Mouse (Mus musculus) limb, embryonic 14.5 days (tissue): ENCODE results near the gene Sectm1a. TPM values are rescaled to one million over a fixed set of nuclear protein-coding genes. Genes with fewer than 3 reads are reported as not detected.
"Not testable (repeated sequence)": the region's sequence is repeated elsewhere in the genome, so short reads cannot be mapped to it uniquely, and the experiment has no call there.

ENCODE experiments used
- ATAC-seq: fragments of 200-750 bp; cut with Nextera tagmentation; 2 replicates; pipeline ENCODE4 v1.8.0; 2017; ENCODE audit warnings: low read depth, moderate number of reproducible peaks, moderate TSS enrichment; ENCODE audit not compliant: low FRiP score
- DNase-seq: peaks from one replicate; pipeline ENCODE4 v3.0.0-alpha.2; 2015; ENCODE audit warnings: low spot score
- H3K27ac ChIP-seq: fragments of 300-500 bp; sonication (generic); replicated peaks from 2 replicates; pipeline ENCODE4 v1.5.1; 2014; ENCODE audit warnings: low read depth, mild to moderate bottlenecking, low read length, moderate library complexity, mixed read lengths
- H3K27me3 ChIP-seq: fragments of 300-500 bp; sonication (generic); 2 replicates; pipeline ENCODE4 v1.6.1; 2014; ENCODE audit warnings: low read length, mixed read lengths; ENCODE audit not compliant: control insufficient read depth, insufficient read depth
- H3K36me3 ChIP-seq: fragments of 300-500 bp; sonication (generic); 2 replicates; pipeline ENCODE4 v1.6.1; 2014; ENCODE audit warnings: mild to moderate bottlenecking, low read length, moderate library complexity, mixed read lengths; ENCODE audit not compliant: control insufficient read depth, insufficient read depth
- H3K4me1 ChIP-seq: fragments of 300-500 bp; sonication (generic); 2 replicates; pipeline ENCODE4 v1.6.1; 2014; ENCODE audit warnings: antibody characterized with exemption, low read length, mixed read lengths; ENCODE audit not compliant: control insufficient read depth, insufficient read depth
- H3K4me2 ChIP-seq: fragments of 300-500 bp; sonication (generic); replicated peaks from 2 replicates; pipeline ENCODE4 v1.6.1; 2014; ENCODE audit warnings: low read depth, mild to moderate bottlenecking, low read length, moderate library complexity; ENCODE audit not compliant: severe bottlenecking
- H3K4me3 ChIP-seq: fragments of 300-500 bp; sonication (generic); replicated peaks from 2 replicates; pipeline ENCODE4 v1.5.1; 2014; ENCODE audit warnings: low read length
- H3K9ac ChIP-seq: fragments of 300-500 bp; sonication (generic); 2 replicates; pipeline ENCODE4 v1.6.1; 2014; ENCODE audit warnings: mild to moderate bottlenecking, low read depth, low read length, moderate library complexity; ENCODE audit not compliant: severe bottlenecking
- H3K9me3 ChIP-seq: fragments of 300-500 bp; sonication (generic); 2 replicates; pipeline ENCODE4 v1.6.1; 2016; ENCODE audit warnings: low read length; ENCODE audit not compliant: control insufficient read depth
- POLR2A ChIP-seq: fragments of 200-500 bp; IDR thresholded peaks from 2 replicates; pipeline ENCODE4 v1.8.0; 2012; ENCODE audit warnings: inconsistent platforms, mild to moderate bottlenecking, moderate library complexity, borderline replicate concordance; ENCODE audit not compliant: insufficient read depth, insufficient read length; ENCODE audit errors: extremely low read depth
- WGBS: fragments of 180-500 bp; shearing (Covaris S2); extraction: QIAGEN DNeasy Blood & Tissue Kit; methylation state at CpG from one replicate; pipeline ENCODE4 v1.1.7; 2014; 5-methylcytosine and 5-hydroxymethylcytosine counted together
- polyA plus RNA-seq, 2 experiments: library from polyadenylated mRNA; depleted of rRNA in 1 of 2; stranded (reverse) in 1 of 2; unstranded in 1 of 2; fragments of >200 nt; fragmentation: Nextera tagmentation in 1 of 2; extraction: Ambion mirVana in 1 of 2; gene quantifications; 2 replicates each; pipeline versions ENCODE4 v1.2.1 to v1.2.3; 2012 to 2014

Sectm1a gene
- polyA plus RNA-seq, 2 experiments, result 1.2 to 1.3 TPM

- no peaks in the 10 kb centered on the region for H3K9me3 ChIP-seq
- H3K4me2 ChIP-seq, result no peak overlapping the region
- no peaks in the 10 kb centered on the region for H3K36me3 ChIP-seq
- no peak overlapping the region for H3K27ac ChIP-seq
- no peaks in the 10 kb centered on the region for H3K4me1 ChIP-seq
- DNase-seq, result no peak
- H3K9ac ChIP-seq, result no peak overlapping the region
- WGBS, result 92% methylated on average over 8 of the region's 8 CpGs
- no peak for TF ChIP-seq POLR2A
- H3K27me3 ChIP-seq, result no peaks in the 10 kb centered on the region
- no peak overlapping the region for H3K4me3 ChIP-seq
- ATAC-seq, result no peak
These were observed 690 bp downstream of the Sectm1a start for GRCm38 (mm10) chr11:121080330-121080729.

- Histone ChIP-seq H3K9ac (no peak overlapping the region), H3K4me1 (no peaks in the 10 kb centered on the region), H3K36me3 (no peaks in the 10 kb centered on the region), H3K27me3 (no peaks in the 10 kb centered on the region), H3K4me2 (no peak overlapping the region), H3K27ac (no peak overlapping the region), H3K4me3 (no peak overlapping the region), H3K9me3 (no peaks in the 10 kb centered on the region)
- TF ChIP-seq POLR2A, result no peak
- WGBS, result 78% methylated on average over 5 of the region's 5 CpGs
- no peak for DNase-seq
- ATAC-seq, result no peak
These were observed 5.4 kb downstream of the Sectm1a start for GRCm38 (mm10) chr11:121075655-121076054.

- H3K9ac ChIP-seq, H3K27ac ChIP-seq, H3K4me3 ChIP-seq, H3K4me1 ChIP-seq, H3K27me3 ChIP-seq, ATAC-seq, DNase-seq, H3K9me3 ChIP-seq, H3K36me3 ChIP-seq, H3K4me2 ChIP-seq: not testable (repeated sequence)
- WGBS, result 92% methylated on average over 11 of the region's 16 CpGs
These were observed 11.4 kb downstream of the Sectm1a start for GRCm38 (mm10) chr11:121069662-121070061.

- WGBS, result 94% methylated on average over 2 of the region's 2 CpGs
- Histone ChIP-seq H3K9ac (no peak overlapping the region), H3K27ac (no peak overlapping the region), H3K36me3 (no peaks in the 10 kb centered on the region), H3K9me3 (no peaks in the 10 kb centered on the region), H3K27me3 (no peaks in the 10 kb centered on the region), H3K4me3 (no peak overlapping the region), H3K4me2 (no peak overlapping the region), H3K4me1 (no peaks in the 10 kb centered on the region)
- DNase-seq (no peak), ATAC-seq (no peak)
- TF ChIP-seq POLR2A, result no peak
These were observed 13.1 kb downstream of the Sectm1a start for GRCm38 (mm10) chr11:121067895-121068294.

GRCm38 (mm10) chr11:121064197-121064596 lies 16.8 kb downstream of the Sectm1a start:
- Histone ChIP-seq H3K4me3 (no peak overlapping the region), H3K36me3 (no peaks in the 10 kb centered on the region), H3K9ac (no peak overlapping the region), H3K27me3 (no peaks in the 10 kb centered on the region), H3K4me1 (no peaks in the 10 kb centered on the region), H3K9me3 (no peaks in the 10 kb centered on the region), H3K4me2 (no peak overlapping the region), H3K27ac (no peak overlapping the region)
- no peak for ATAC-seq
- no peak for TF ChIP-seq POLR2A
- WGBS, result 84% methylated on average over 3 of the region's 3 CpGs
- no peak for DNase-seq

- Histone ChIP-seq H3K36me3 (no peaks in the 10 kb centered on the region), H3K4me1 (no peaks in the 10 kb centered on the region), H3K4me3 (no peak within 1 kb of the TSS), H3K9ac (no peak within 1 kb of the TSS), H3K27ac (no peak within 1 kb of the TSS), H3K27me3 (no peaks in the 10 kb centered on the region), H3K4me2 (no peak within 1 kb of the TSS), H3K9me3 (no peaks in the 10 kb centered on the region)
- DNase-seq (no peak), ATAC-seq (no peak)
- TF ChIP-seq POLR2A, result no peak
- 73% methylated on average over 5 of the region's 5 CpGs for WGBS
These were observed 17.6 kb downstream of the Sectm1a start, which contains the start of gene Sectm1b for GRCm38 (mm10) chr11:121063379-121063778. TSS of gene Sectm1b (minus strand) at chr11:121063569.
